In genomic region chr10:111013265-111013664, GRCm38 (mm10) we compare ENCODE assay signal across 26 mouse cellular contexts. TPM values are rescaled to one million over a fixed set of nuclear protein-coding genes. Genes with fewer than 3 reads are reported as not detected.
"Had no signal": no experiment of that assay in that cellular context is flagged by ENCODE, and none has a peak within 500 bp of the region (broad histone marks: within the 10 kb centered on the region; RNA-seq: fewer than 3 reads in every experiment).

No protein-coding gene starts in this region.

- H3K27ac ChIP-seq: embryonic facial prominence, embryonic 10.5 days; embryonic facial prominence, embryonic 12.5 days; embryonic facial prominence, embryonic 13.5 days; embryonic facial prominence, embryonic 15.5 days; forebrain, embryonic 10.5 days; forebrain, embryonic 12.5 days; forebrain, embryonic 13.5 days; forebrain, embryonic 15.5 days; gastrocnemius, adult 2 months; heart, adult 2 months had no signal

- H3K36me3 ChIP-seq: embryonic facial prominence, embryonic 10.5 days; embryonic facial prominence, embryonic 12.5 days; embryonic facial prominence, embryonic 13.5 days; embryonic facial prominence, embryonic 15.5 days; forebrain, embryonic 10.5 days; forebrain, embryonic 12.5 days; forebrain, embryonic 15.5 days had no signal

- H3K9me3 ChIP-seq: embryonic facial prominence, embryonic 10.5 days; embryonic facial prominence, embryonic 12.5 days; embryonic facial prominence, embryonic 13.5 days; embryonic facial prominence, embryonic 15.5 days; forebrain, embryonic 12.5 days; forebrain, embryonic 13.5 days; forebrain, embryonic 15.5 days had no signal

- H3K4me3 ChIP-seq: embryonic facial prominence, embryonic 10.5 days; embryonic facial prominence, embryonic 12.5 days; embryonic facial prominence, embryonic 13.5 days; embryonic facial prominence, embryonic 15.5 days; erythroblast, embryonic 14.5 days; forebrain, embryonic 10.5 days; forebrain, embryonic 12.5 days; forebrain, embryonic 13.5 days; forebrain, embryonic 15.5 days; gastrocnemius, adult 2 months; heart, adult 2 months had no signal

- H3K9ac ChIP-seq: embryonic facial prominence, embryonic 12.5 days; embryonic facial prominence, embryonic 13.5 days; embryonic facial prominence, embryonic 15.5 days; forebrain, embryonic 12.5 days; forebrain, embryonic 13.5 days; forebrain, embryonic 15.5 days; forebrain, postnatal 0 days had no signal

- H3K4me2 ChIP-seq: embryonic facial prominence, embryonic 12.5 days; embryonic facial prominence, embryonic 13.5 days; embryonic facial prominence, embryonic 15.5 days; forebrain, embryonic 12.5 days; forebrain, embryonic 13.5 days; forebrain, embryonic 15.5 days; heart, embryonic 11.5 days had no signal

- ATAC-seq: forebrain, embryonic 13.5 days; forebrain, embryonic 14.5 days; forebrain, embryonic 15.5 days; forebrain, embryonic 16.5 days; forebrain, postnatal 0 days had no signal

- H3K27me3 ChIP-seq: embryonic facial prominence, embryonic 12.5 days; embryonic facial prominence, embryonic 15.5 days; forebrain, embryonic 13.5 days; forebrain, embryonic 15.5 days had no signal

- DNase-seq: cerebellum, adult 9-10 months; cerebellum, adult 9-11 months; cerebellum, postnatal 14 days; cerebellum, postnatal 25 days; cerebellum, postnatal 36 days; embryo, embryonic 11 days; forebrain, postnatal 0 days; gastrocnemius, adult 2 months; gastrocnemius, postnatal 10 days; gastrocnemius, postnatal 14 days; gastrocnemius, postnatal 25 days; gastrocnemius, postnatal 36 days; heart, adult 18-20 months; heart, adult 2 months had no signal

- H3K4me1 ChIP-seq: embryonic facial prominence, embryonic 15.5 days had no signal

RNA-seq across cellular contexts. Expression of gene Zdhhc17, which starts 3.3 kb away (rescaled TPM):
- polyA plus RNA-seq: erythroblast, embryonic 14.5 days had no signal
